Mouse (Mus musculus) heart, postnatal 4 days (tissue): ENCODE results near the gene Glud1. TPM values are rescaled to one million over a fixed set of nuclear protein-coding genes. Genes with fewer than 3 reads are reported as not detected.

Experiments used
- DNase-seq: peaks from one replicate; pipeline ENCODE4 v3.0.0; 2021
- total RNA-seq, 2 experiments: library from RNA; stranded (reverse); gene quantifications; 2 replicates each; pipeline ENCODE4 v1.2.3; 2021

The Glud1 gene
- total RNA-seq, 2 experiments from 2014 or later, result 121 to 129 TPM

- no peak for DNase-seq
Observed at GRCm38 (mm10) chr14:34382921-34383704, 72.6 kb downstream of the Glud1 start.

GRCm38 (mm10) chr14:34393295-34393694 is 82.8 kb downstream of the Glud1 start:
- DNase-seq, result no peak

Other genes with a start within 250 kb of the Glud1 start
- gene Anxa8, start 224.7 kb upstream of the Glud1 start, total RNA-seq, result 1 to 10 TPM; 2.1 to 3.3 TPM
- not detected for gene A630023A22Rik, start 208.0 kb upstream of the Glud1 start, total RNA-seq
- gene Npy4r, start 158.2 kb upstream of the Glud1 start, total RNA-seq, result not detected
- gene Gprin2, start 109.1 kb upstream of the Glud1 start, total RNA-seq, result under 1 TPM; 0.25 to 0.29 TPM
- gene Syt15, start 91.1 kb upstream of the Glud1 start, total RNA-seq, result 1 to 10 TPM; 1.1 to 1.2 TPM
- 1 to 10 TPM; 9.0 to 9.4 TPM for gene Shld2, start 234 bp upstream of the Glud1 start, total RNA-seq
- not detected for gene Fam25c, start 44.7 kb downstream of the Glud1 start, total RNA-seq
- gene Sncg, start 64.1 kb downstream of the Glud1 start, total RNA-seq, result 1 to 10 TPM; 2.3 to 2.9 TPM
- 10 to 100 TPM; 42.1 to 43.6 TPM for gene Mmrn2, start 64.7 kb downstream of the Glud1 start, total RNA-seq
- 100 to 1,000 TPM; 107 to 115 TPM for gene Bmpr1a, start 192.6 kb downstream of the Glud1 start, total RNA-seq
- not detected for gene 9230112D13Rik, start 212.1 kb downstream of the Glud1 start, total RNA-seq